Mouse (Mus musculus): ENCODE measurements around the gene A630023A22Rik. TPM values are rescaled to one million over a fixed set of nuclear protein-coding genes. Genes with fewer than 3 reads are reported as not detected.

Gene A630023A22Rik
- polyA plus RNA-seq, 1 experiment from 2014 or later: not detected

DNA sequence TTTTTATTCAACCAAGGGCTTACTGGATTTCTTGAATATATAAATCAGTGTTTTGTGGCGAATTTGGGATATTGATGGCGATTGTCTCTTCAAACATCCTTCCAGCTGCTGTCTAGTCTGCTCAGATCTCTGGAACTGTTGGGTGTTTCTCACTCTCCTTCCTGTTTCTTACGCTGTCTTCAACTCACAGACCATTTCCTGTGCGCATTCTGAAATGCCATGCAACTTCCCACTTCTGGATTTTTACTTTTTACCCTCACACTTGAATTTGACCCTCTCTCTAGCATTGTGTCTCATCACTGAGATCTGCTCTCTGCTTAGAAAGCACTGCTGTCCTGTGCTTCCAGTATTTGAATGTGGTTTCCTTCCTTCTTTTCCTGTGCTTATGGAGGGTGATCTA lies 5.0 kb upstream of the A630023A22Rik start:
- no peak for ATAC-seq (ENCODE audit: low FRiP score)
- Histone ChIP-seq H3K9ac (no peak overlapping the region), H3K4me1 (no peaks in the 10 kb centered on the region), H3K27me3 (no peaks in the 10 kb centered on the region), H3K36me3 (replicated peaks) (no peaks in the 10 kb centered on the region), H3K9me3 (no peaks in the 10 kb centered on the region), H3K27ac (no peak overlapping the region), H3K4me2 (no peak overlapping the region), H3K4me3 (replicated peaks) (no peak overlapping the region)
- 88% methylated on average over 4 of the region's 4 CpGs for WGBS

DNA sequence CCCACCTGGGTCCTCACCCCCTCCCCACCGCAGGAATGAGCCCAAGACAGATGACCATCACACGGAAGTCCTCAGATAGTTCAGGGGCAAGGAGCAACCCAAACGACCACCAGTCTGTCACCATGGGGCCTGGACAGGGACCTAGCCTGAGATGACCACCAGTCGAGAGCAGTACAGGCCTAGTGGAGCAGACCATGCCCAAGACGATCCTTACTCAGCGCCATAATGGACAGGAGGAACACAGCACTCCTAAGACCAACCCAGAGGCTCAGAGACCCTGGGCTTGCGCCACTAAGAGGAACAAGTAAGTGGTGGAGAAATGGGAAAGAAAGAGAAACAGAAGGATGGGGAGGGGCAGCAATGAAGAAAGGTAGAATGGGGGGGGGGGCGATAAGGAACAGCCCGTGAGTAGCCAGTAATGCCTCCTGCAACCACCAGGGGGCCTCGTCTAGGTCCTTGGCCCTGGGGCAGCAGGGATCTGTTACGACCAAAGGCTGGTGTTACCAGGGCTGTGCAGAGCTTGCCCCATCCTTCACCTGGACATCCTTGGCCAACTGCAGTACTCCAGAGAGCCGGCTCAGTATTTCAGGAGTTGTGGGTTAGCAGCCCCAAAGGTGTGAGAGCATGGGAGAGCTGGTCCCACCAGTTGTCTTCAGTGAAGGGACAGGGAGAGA lies 4.0 kb upstream of the A630023A22Rik start:
- no peaks in the 10 kb centered on the region for H3K27me3 ChIP-seq
- 64% methylated on average over 11 of the region's 12 CpGs for WGBS
- H3K9ac ChIP-seq: no peak overlapping the region
- H3K4me1 ChIP-seq: no peaks in the 10 kb centered on the region
- no peak overlapping the region for H3K27ac ChIP-seq
- H3K4me2 ChIP-seq: no peak overlapping the region
- no peaks in the 10 kb centered on the region for H3K9me3 ChIP-seq
- H3K36me3 ChIP-seq (replicated peaks): no peaks in the 10 kb centered on the region
- no peak overlapping the region for H3K4me3 ChIP-seq (replicated peaks)
- no peak for ATAC-seq (ENCODE audit: low FRiP score)

DNA sequence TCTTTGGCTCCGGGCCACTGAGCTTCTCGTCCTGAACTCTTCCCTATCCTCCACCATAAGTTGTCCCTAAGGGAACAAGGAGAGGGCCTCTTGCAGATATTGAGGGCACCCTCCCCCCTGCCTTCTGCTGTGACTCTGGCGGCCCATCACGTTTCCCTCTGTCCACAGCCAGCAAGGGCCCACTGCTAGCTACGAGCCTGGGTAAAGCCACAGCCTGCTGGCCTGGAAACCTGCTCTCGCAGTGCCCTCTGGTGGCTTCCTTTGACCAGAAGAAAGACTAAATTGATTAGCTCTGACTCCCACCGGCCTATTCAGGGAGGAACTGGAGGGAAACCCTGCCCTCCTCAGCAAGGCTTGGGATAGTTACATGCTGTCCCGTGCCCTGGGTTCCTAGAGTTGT lies 2.3 kb upstream of the A630023A22Rik start:
- ATAC-seq (ENCODE audit: low FRiP score): no peak
- Histone ChIP-seq H3K4me2 (no peak overlapping the region), H3K36me3 (replicated peaks) (no peaks in the 10 kb centered on the region), H3K27ac (no peak overlapping the region), H3K9me3 (no peaks in the 10 kb centered on the region), H3K4me1 (no peaks in the 10 kb centered on the region), H3K9ac (no peak overlapping the region), H3K27me3 (no peaks in the 10 kb centered on the region), H3K4me3 (replicated peaks) (no peak overlapping the region)
- 29% methylated on average over 8 of the region's 8 CpGs for whole genome bisulfite sequencing

DNA sequence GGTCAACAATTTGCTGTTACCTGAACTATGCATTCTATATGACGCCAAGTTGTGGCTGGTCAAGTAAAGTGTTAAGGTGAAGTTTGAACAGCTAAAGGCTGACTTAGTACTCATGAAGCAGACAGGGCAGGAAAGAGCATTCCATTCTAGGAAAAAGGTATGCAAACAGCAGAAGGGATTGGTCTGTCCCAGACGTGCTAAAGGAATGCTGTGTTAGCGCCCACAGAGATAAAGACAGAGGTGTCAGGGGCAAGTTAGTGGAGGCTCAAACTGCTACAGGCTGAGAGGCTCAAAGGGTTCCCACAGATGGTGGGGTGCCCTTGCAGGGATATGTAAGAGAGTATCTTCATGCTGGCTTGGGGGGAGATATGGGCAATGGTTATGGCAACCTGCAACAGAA lies 1.3 kb upstream of the A630023A22Rik start:
- no peak overlapping the region for H3K27ac ChIP-seq
- no peak for ATAC-seq (ENCODE audit: low FRiP score)
- H3K4me1 ChIP-seq: no peaks in the 10 kb centered on the region
- no peak overlapping the region for H3K4me3 ChIP-seq (replicated peaks)
- no peak overlapping the region for H3K4me2 ChIP-seq
- 78% methylated on average over 3 of the region's 3 CpGs for WGBS
- no peaks in the 10 kb centered on the region for H3K36me3 ChIP-seq (replicated peaks)
- no peak overlapping the region for H3K9ac ChIP-seq
- H3K9me3 ChIP-seq: no peaks in the 10 kb centered on the region
- no peaks in the 10 kb centered on the region for H3K27me3 ChIP-seq

DNA sequence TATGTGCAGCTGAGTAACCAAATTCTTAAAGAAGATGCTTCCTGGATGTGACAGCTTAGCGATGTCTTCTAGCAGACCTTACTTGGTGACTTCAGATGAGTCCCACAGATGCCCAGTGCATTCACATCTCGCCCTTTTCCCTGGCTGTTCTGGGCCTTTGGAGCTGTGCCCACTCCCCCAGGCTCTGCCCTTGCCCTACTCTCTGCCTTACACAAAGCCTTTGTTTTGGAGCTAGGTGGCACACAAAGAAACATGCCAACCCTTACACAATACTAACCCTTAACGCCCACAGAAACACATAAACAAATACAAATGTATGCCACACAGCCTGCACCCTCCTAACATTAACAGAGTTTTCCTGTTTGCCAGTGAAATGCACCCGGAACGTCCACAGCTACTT lies 6.4 kb downstream of the A630023A22Rik start:
- H3K27me3 ChIP-seq: no peaks in the 10 kb centered on the region
- 75% methylated on average over 5 of the region's 5 CpGs for WGBS
- no peaks in the 10 kb centered on the region for H3K9me3 ChIP-seq
- no peak for ATAC-seq (ENCODE audit: low FRiP score)
- no peak overlapping the region for H3K4me3 ChIP-seq (replicated peaks)
- no peaks in the 10 kb centered on the region for H3K36me3 ChIP-seq (replicated peaks)
- no peaks in the 10 kb centered on the region for H3K4me1 ChIP-seq
- no peak overlapping the region for H3K27ac ChIP-seq
- no peak overlapping the region for H3K4me2 ChIP-seq
- no peak overlapping the region for H3K9ac ChIP-seq

DNA sequence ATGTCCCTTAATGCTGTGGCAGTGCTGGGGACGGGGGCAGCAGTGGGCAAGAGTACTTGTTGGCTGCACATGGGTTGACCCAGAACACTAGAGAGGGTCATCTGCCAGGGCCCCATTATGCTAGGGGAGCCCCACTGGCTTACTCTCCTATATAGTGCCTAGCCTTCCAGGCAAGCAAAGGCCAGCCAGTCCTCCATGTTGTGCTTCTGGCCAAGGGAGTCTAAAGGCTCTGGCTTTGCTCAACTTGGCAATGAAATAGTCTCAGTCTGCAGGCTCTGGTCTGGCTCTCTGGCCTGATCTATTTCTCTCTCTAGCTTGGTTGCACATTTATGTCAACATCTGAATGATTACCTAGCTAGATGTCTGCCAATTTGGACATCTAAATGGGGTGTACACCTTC lies 9.7 kb downstream of the A630023A22Rik start:
- Histone ChIP-seq H3K4me3 (replicated peaks) (no peak overlapping the region), H3K27ac (no peak overlapping the region), H3K36me3 (replicated peaks) (no peaks in the 10 kb centered on the region), H3K4me1 (no peaks in the 10 kb centered on the region), H3K9me3 (no peaks in the 10 kb centered on the region), H3K4me2 (no peak overlapping the region), H3K9ac (no peak overlapping the region), H3K27me3 (no peaks in the 10 kb centered on the region)
- WGBS: 80% methylated on average over 1 of the region's 1 CpGs
- ATAC-seq (ENCODE audit: low FRiP score): no peak

DNA sequence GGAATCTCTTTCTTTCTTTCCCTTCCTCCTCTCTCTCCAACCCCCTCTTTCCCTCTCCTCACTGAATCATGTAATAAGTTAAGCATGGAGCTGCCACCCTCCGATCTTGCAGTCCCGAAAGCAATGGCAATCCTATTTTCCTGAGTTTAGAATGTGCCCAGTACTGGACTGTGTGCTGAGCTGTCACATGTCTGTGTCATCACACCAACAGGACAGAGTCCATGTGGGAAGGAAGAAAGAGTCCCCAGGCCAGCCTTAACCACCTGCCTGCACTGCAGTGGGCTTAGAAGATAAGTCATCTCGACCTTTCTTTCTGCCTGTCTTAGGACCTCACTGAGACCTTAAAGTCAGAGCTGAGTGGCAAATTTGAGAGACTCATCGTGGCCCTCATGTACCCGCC lies 11.1 kb downstream of the A630023A22Rik start:
- H3K4me2 ChIP-seq: no peak overlapping the region
- H3K4me3 ChIP-seq (replicated peaks): no peak overlapping the region
- ATAC-seq (ENCODE audit: low FRiP score): no peak
- 88% methylated on average over 5 of the region's 5 CpGs for WGBS
- H3K9me3 ChIP-seq: no peaks in the 10 kb centered on the region
- no peak overlapping the region for H3K9ac ChIP-seq
- no peaks in the 10 kb centered on the region for H3K4me1 ChIP-seq
- no peaks in the 10 kb centered on the region for H3K27me3 ChIP-seq
- no peaks in the 10 kb centered on the region for H3K36me3 ChIP-seq (replicated peaks)
- H3K27ac ChIP-seq: no peak overlapping the region

DNA sequence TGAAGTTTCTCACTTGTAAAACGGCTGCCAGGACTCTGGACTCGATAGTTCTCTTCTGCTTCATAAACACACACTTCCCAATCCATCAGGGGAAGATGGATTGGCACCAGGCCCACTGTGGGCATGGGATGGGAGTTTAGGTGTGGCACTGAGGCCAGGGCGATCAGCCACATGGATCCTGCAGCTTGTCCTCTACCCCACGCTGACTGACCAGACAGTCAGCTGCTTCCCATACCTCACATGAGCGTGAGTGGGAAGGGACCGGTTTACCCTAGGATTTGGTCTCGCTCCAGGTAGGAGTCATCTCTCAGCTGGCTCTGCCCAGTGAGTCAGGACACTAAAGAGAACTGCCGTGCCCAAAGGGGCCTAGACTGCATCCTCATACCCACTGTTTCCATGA lies 12.8 kb downstream of the A630023A22Rik start:
- H3K9ac ChIP-seq: no peak overlapping the region
- H3K9me3 ChIP-seq: no peaks in the 10 kb centered on the region
- H3K36me3 ChIP-seq (replicated peaks): no peaks in the 10 kb centered on the region
- H3K4me2 ChIP-seq: no peak overlapping the region
- ATAC-seq (ENCODE audit: low FRiP score): no peak
- no peaks in the 10 kb centered on the region for H3K4me1 ChIP-seq
- 90% methylated on average over 8 of the region's 8 CpGs for WGBS
- H3K27me3 ChIP-seq: no peaks in the 10 kb centered on the region
- H3K27ac ChIP-seq: no peak overlapping the region
- no peak overlapping the region for H3K4me3 ChIP-seq (replicated peaks)

DNA sequence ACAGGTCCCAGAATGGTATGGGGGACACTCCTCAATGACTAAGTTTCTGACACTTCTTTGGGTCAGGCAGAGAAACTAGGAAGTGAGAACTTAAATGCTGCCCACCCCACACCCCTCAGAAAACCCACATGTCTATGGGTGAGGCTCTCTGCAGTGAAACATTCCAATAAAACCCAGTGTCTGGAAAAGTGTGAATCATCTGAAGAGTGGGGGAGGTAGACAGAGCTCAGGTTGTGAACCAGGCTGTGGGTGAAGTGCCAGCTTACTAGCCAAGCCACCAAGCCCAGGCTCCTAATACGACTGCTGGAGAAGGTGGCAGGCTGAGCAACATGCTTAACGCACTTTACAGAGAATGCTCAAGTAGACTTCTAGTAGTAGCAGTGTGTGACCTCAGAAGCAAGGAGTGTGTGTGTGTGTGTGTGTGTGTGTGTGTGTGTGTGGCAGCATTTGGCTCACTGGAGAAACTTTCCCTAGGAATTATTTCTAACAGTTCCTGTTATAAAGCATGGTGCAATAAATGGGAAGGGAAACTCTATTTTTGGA lies 14.6 kb downstream of the A630023A22Rik start:
- H3K4me2 ChIP-seq: no peak overlapping the region
- no peaks in the 10 kb centered on the region for H3K36me3 ChIP-seq (replicated peaks)
- H3K4me3 ChIP-seq (replicated peaks): no peak overlapping the region
- H3K27ac ChIP-seq: no peak overlapping the region
- no peaks in the 10 kb centered on the region for H3K9me3 ChIP-seq
- ATAC-seq (ENCODE audit: low FRiP score): no peak
- no peak overlapping the region for H3K9ac ChIP-seq
- H3K4me1 ChIP-seq: no peaks in the 10 kb centered on the region
- 0 out of 2 replicates have a peak, but pooled peaks cover 3% of the 10 kb centered on the region for H3K27me3 ChIP-seq
- whole genome bisulfite sequencing: 78% methylated on average over 2 of the region's 2 CpGs

DNA sequence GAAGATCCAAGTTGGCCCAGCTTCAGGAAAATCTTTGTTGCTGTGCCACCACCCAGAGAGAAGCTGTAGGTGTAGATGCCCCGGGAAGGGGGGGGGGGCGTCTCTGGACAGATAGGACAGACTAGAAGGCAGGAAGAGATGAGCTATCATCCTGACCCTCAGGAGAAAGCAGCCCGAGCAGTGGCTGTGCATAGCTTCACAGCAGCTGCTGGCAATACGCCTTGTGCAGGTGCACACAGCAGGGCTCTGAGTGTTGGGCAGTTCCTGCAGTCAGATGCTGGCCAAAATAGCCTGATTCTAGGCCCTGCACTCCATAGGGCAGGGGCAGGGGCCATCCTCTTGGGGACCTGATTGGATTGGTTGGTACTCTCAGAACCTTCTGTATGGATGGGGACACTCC lies 15.7 kb downstream of the A630023A22Rik start:
- Histone ChIP-seq H3K4me2 (no peak overlapping the region), H3K9me3 (no peaks in the 10 kb centered on the region), H3K27me3 (0 out of 2 replicates have a peak, but pooled peaks cover 3% of the 10 kb centered on the region), H3K9ac (no peak overlapping the region), H3K4me1 (no peaks in the 10 kb centered on the region), H3K4me3 (replicated peaks) (no peak overlapping the region), H3K27ac (no peak overlapping the region), H3K36me3 (replicated peaks) (no peaks in the 10 kb centered on the region)
- 79% methylated on average over 3 of the region's 4 CpGs for WGBS
- ATAC-seq (ENCODE audit: low FRiP score): no peak

DNA sequence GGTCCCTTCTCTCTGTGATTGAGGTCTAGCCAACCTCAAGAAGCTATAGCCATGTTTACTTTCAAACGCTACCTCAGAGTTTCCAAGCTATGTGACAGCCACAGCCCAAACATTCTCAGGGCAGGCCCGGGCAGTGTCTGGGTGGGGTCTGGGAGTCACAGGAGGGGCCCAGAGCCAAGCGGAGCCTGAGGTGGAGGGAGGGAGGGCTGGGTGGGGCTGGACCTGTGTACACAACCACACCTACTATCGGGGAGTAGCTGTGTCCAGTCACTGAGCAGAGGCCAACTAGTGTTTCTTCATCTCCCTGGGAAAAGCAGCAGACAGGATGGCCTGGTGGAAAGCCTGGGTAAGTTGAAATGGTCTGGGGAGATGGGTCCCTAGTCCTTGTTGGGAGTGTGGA lies 16.8 kb downstream of the A630023A22Rik start, which contains the start of gene Anxa8:
Anxa8 (plus strand) TSS at position 251 of the 400 bp plus-strand sequence.
- 76% methylated on average over 4 of the region's 4 CpGs for WGBS
- H3K4me1 ChIP-seq: no peaks in the 10 kb centered on the region

DNA sequence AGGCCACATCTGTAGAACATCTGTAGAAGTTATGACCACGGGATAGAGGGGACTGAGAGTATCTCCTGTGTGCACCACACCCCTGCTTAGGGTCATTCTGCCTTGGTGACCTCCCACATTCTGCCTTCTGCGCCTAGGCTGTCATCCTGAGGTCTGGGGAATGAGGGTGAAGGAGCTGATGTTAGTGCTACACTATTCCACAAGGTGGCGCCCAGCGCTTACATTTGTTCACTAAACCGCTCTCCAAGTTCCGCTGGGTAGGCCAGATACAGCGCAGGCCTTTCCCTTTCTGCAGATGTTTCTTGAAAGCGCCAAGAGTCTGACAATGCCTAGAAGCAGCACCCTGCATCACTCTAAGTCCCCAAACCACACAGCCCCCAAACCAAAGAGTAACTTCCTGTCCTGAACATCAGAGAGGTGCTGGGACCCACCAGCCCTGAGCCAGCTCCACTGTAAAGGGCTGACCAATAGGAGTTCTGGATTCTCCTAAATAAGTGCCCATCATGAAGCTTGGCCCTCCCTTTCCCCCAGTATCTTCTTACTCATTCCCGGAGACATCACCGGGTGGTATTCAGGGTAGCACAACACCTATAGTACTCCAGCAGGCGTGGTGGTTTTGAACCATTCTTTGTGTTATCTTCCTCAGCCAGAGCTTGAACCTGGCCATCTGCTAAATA lies 22.1 kb downstream of the A630023A22Rik start:
- ATAC-seq (ENCODE audit: low FRiP score): peak; percentile 87
- Histone ChIP-seq H3K4me2 (0 out of 2 replicates have a peak overlapping the region, but pooled peaks have one; percentile 8), H3K4me1 (0 out of 2 replicates have a peak, but pooled peaks cover 3% of the 10 kb centered on the region), H3K9ac (no peak overlapping the region), H3K27me3 (0 out of 2 replicates have a peak, but pooled peaks cover 6% of the 10 kb centered on the region), H3K4me3 (replicated peaks) (no peak overlapping the region), H3K9me3 (no peaks in the 10 kb centered on the region), H3K27ac (no peak overlapping the region), H3K36me3 (replicated peaks) (no peaks in the 10 kb centered on the region)
- 11% methylated on average over 11 of the region's 11 CpGs for WGBS

More for the DNA sequence above, 16.8 kb downstream of the A630023A22Rik start, which contains the start of gene Anxa8:
- Histone ChIP-seq H3K4me3 (replicated peaks) (no peak within 1 kb of the TSS), H3K27me3 (0 out of 2 replicates have a peak, but pooled peaks cover 6% of the 10 kb centered on the region), H3K9ac (no peak within 1 kb of the TSS), H3K4me2 (no peak within 1 kb of the TSS), H3K27ac (no peak within 1 kb of the TSS), H3K36me3 (replicated peaks) (no peaks in the 10 kb centered on the region), H3K9me3 (no peaks in the 10 kb centered on the region)
- no peak for ATAC-seq (ENCODE audit: low FRiP score)
